ENCODE assay signal across 29 mouse cellular contexts in genomic region chr2:33633237-33633636, GRCm38 (mm10). TPM values are rescaled to one million over a fixed set of nuclear protein-coding genes. Genes with fewer than 3 reads are reported as not detected.
DNase-seq lines count a peak whose midpoint lies in the region; ATAC-seq and TF ChIP-seq lines count a peak whose summit lies in the region.
"Had no signal": no experiment of that assay in that cellular context is flagged by ENCODE, and none has a peak within 500 bp of the region (broad histone marks: within the 10 kb centered on the region; RNA-seq: fewer than 3 reads in every experiment).

No protein-coding gene starts in this region.

- no peak overlapping the region for H3K4me2 ChIP-seq in hindbrain, postnatal 0 days (ENCODE audit: low read depth, low read length)
- H3K4me2 ChIP-seq in intestine, embryonic 15.5 days (replicated peaks) = no peak overlapping the region
- no peak overlapping the region for H3K4me2 ChIP-seq in forebrain, embryonic 14.5 days (ENCODE audit: low read length)
- H3K4me2 ChIP-seq: embryonic facial prominence, embryonic 12.5 days; forebrain, embryonic 12.5 days; kidney, embryonic 15.5 days; liver, embryonic 12.5 days had no signal

- peaks cover 100% of the 10 kb centered on the region for H3K27me3 ChIP-seq in embryonic facial prominence, embryonic 10.5 days (replicated peaks; ENCODE audit: low read depth, poor library complexity, severe bottlenecking)
- H3K27me3 ChIP-seq in hindbrain, postnatal 0 days (ENCODE audit: insufficient read depth, low read length) = peaks cover 87% of the 10 kb centered on the region
- peaks cover 96% of the 10 kb centered on the region for H3K27me3 ChIP-seq in intestine, embryonic 15.5 days (replicated peaks)
- peaks cover 93% of the 10 kb centered on the region for H3K27me3 ChIP-seq in forebrain, embryonic 14.5 days (replicated peaks; ENCODE audit: control insufficient read depth, insufficient read depth, low read length)

- H3K4me1 ChIP-seq in embryonic facial prominence, embryonic 10.5 days = peaks cover 67% of the 10 kb centered on the region
- no peaks in the 10 kb centered on the region for H3K4me1 ChIP-seq in hindbrain, postnatal 0 days (ENCODE audit: insufficient read depth, low read length)
- 0 out of 2 replicates have a peak, but pooled peaks cover 10% of the 10 kb centered on the region for H3K4me1 ChIP-seq in intestine, embryonic 15.5 days (replicated peaks)
- no peaks in the 10 kb centered on the region for H3K4me1 ChIP-seq in forebrain, embryonic 14.5 days (ENCODE audit: control insufficient read depth, insufficient read depth, low read length)
- H3K4me1 ChIP-seq: liver, embryonic 12.5 days had no signal

- 5% methylated on average over 5 of the region's 5 CpGs for WGBS in embryonic facial prominence, embryonic 10.5 days
- 11% methylated on average over 5 of the region's 5 CpGs for WGBS in hindbrain, postnatal 0 days
- WGBS in intestine, embryonic 15.5 days = 5% methylated on average over 5 of the region's 5 CpGs
- 4% methylated on average over 5 of the region's 5 CpGs for WGBS in forebrain, embryonic 14.5 days

- no peak for TF ChIP-seq CTCF in hindbrain, postnatal 0 days (IDR thresholded peaks at IDR 0.05; ENCODE audit: low read depth)

- no peaks in the 10 kb centered on the region for H3K36me3 ChIP-seq in embryonic facial prominence, embryonic 10.5 days (replicated peaks)
- no peaks in the 10 kb centered on the region for H3K36me3 ChIP-seq in hindbrain, postnatal 0 days (ENCODE audit: insufficient read depth, low read length)
- no peaks in the 10 kb centered on the region for H3K36me3 ChIP-seq in intestine, embryonic 15.5 days
- H3K36me3 ChIP-seq in forebrain, embryonic 14.5 days (ENCODE audit: control insufficient read depth, insufficient read depth, low read length) = no peaks in the 10 kb centered on the region
- H3K36me3 ChIP-seq: embryonic facial prominence, embryonic 12.5 days; forebrain, embryonic 12.5 days; heart, embryonic 10.5 days; kidney, embryonic 15.5 days; liver, embryonic 12.5 days had no signal

- peak; percentile 27 for DNase-seq in embryo, embryonic 10.5 days (ENCODE audit: low spot score)
- no peak for DNase-seq in embryo, embryonic 10 days (ENCODE audit: low spot score)
- DNase-seq in embryonic facial prominence, embryonic 10.5 days (ENCODE audit: low spot score) = peak; percentile 25
- no peak for DNase-seq in hindbrain, postnatal 0 days (ENCODE audit: low spot score)
- peak; percentile 34 for DNase-seq in neural tube, embryonic 10.5 days (ENCODE audit: extremely low spot score, low spot score)
- no peak for DNase-seq in spleen, postnatal 36 days (ENCODE audit: low spot score in 2 of 2)
- no peak for DNase-seq in forebrain, embryonic 14.5 days (ENCODE audit: low spot score)
- DNase-seq: adrenal gland, postnatal 14 days; cerebellum, adult 8-10 months; cerebellum, postnatal 36 days; gastrocnemius, adult 2 months; kidney, adult 11 months; kidney, postnatal 4 days; lung, adult 18-20 months; lung, postnatal 14 days; retina, postnatal 1 day; right cerebral cortex, postnatal 25 days; spleen, adult 18-20 months; thymus, postnatal 25 days had no signal

- no peak overlapping the region for H3K9ac ChIP-seq in hindbrain, postnatal 0 days (replicated peaks; ENCODE audit: low read length)
- no peak overlapping the region for H3K9ac ChIP-seq in intestine, embryonic 15.5 days
- no peak overlapping the region for H3K9ac ChIP-seq in forebrain, embryonic 14.5 days (ENCODE audit: low read length)
- H3K9ac ChIP-seq: embryonic facial prominence, embryonic 12.5 days; forebrain, embryonic 12.5 days; kidney, embryonic 15.5 days; liver, embryonic 12.5 days had no signal

- H3K4me3 ChIP-seq in embryonic facial prominence, embryonic 10.5 days = no peak overlapping the region
- H3K4me3 ChIP-seq in hindbrain, postnatal 0 days (ENCODE audit: low read length) = no peak overlapping the region
- H3K4me3 ChIP-seq in intestine, embryonic 15.5 days (replicated peaks) = no peak overlapping the region
- H3K4me3 ChIP-seq in forebrain, embryonic 14.5 days (ENCODE audit: low read depth, low read length) = no peak overlapping the region
- H3K4me3 ChIP-seq: embryonic facial prominence, embryonic 12.5 days; forebrain, embryonic 12.5 days; gastrocnemius, adult 2 months; heart, embryonic 10.5 days; kidney, embryonic 15.5 days; liver, embryonic 12.5 days had no signal

- no peaks in the 10 kb centered on the region for H3K9me3 ChIP-seq in embryonic facial prominence, embryonic 10.5 days
- no peaks in the 10 kb centered on the region for H3K9me3 ChIP-seq in hindbrain, postnatal 0 days (ENCODE audit: low read length)
- 0 out of 2 replicates have a peak, but pooled peaks cover 3% of the 10 kb centered on the region for H3K9me3 ChIP-seq in intestine, embryonic 15.5 days
- H3K9me3 ChIP-seq in forebrain, embryonic 14.5 days (replicated peaks; ENCODE audit: control insufficient read depth, low read length) = no peaks in the 10 kb centered on the region
- H3K9me3 ChIP-seq: embryonic facial prominence, embryonic 12.5 days; forebrain, embryonic 12.5 days; heart, embryonic 10.5 days; kidney, embryonic 15.5 days; liver, embryonic 12.5 days had no signal

- H3K27ac ChIP-seq in embryonic facial prominence, embryonic 10.5 days (replicated peaks) = no peak overlapping the region
- no peak overlapping the region for H3K27ac ChIP-seq in hindbrain, postnatal 0 days
- no peak overlapping the region for H3K27ac ChIP-seq in intestine, embryonic 15.5 days
- H3K27ac ChIP-seq in forebrain, embryonic 14.5 days (ENCODE audit: low read depth, low read length) = no peak overlapping the region
- H3K27ac ChIP-seq: embryonic facial prominence, embryonic 12.5 days; forebrain, embryonic 12.5 days; gastrocnemius, adult 2 months; heart, embryonic 10.5 days; kidney, embryonic 15.5 days; liver, embryonic 12.5 days had no signal

- ATAC-seq in hindbrain, postnatal 0 days = 0 out of 2 replicates have a peak, but pooled peaks have one; percentile 13
- ATAC-seq in intestine, embryonic 15.5 days = no peak
- no peak for ATAC-seq in forebrain, embryonic 14.5 days
- ATAC-seq: liver, embryonic 12.5 days had no signal

RNA-seq across cellular contexts. Expression of gene Lmx1b, which starts 7.1 kb away (rescaled TPM):
- 0.85 and 0.99 TPM in 2 replicates for polyA plus RNA-seq in embryonic facial prominence, embryonic 10.5 days (2016; fragmentation: Nextera tagmentation; extraction: Ambion mirVana)
- 17.3 and 21.1 TPM in 2 replicates for total RNA-seq in hindbrain, postnatal 0 days (2014; rRNA removed)
- polyA plus RNA-seq in hindbrain, postnatal 0 days (2015; fragmentation: Nextera tagmentation; extraction: Ambion mirVana) = 2.1 and 2.2 TPM in 2 replicates
- 0.05 TPM in 1 of 2 replicates, not detected in the other for polyA plus RNA-seq in intestine, embryonic 15.5 days (2015; fragmentation: Nextera tagmentation; extraction: Ambion mirVana)
- polyA plus RNA-seq in forebrain, embryonic 14.5 days (2014; fragmentation: Nextera tagmentation; extraction: Ambion mirVana) = 0.34 and 0.40 TPM in 2 replicates
- total RNA-seq: adrenal gland, postnatal 14 days; granulocyte monocyte progenitor cell, adult 5-6 weeks; hematopoietic stem cell, adult 5-6 weeks; megakaryocyte progenitor cell, adult 5-6 weeks had no signal
- polyA plus RNA-seq: heart, postnatal 0 days; liver, embryonic 12.5 days had no signal

Comparison
In these comparisons a context has a peak if more than half of its experiments do, and no peak if none do; other contexts are left out.
1. DNase-seq: peak in embryo, embryonic 10.5 days (single experiment), embryonic facial prominence, embryonic 10.5 days (single experiment) and neural tube, embryonic 10.5 days (single experiment); none in embryo, embryonic 10 days (single experiment), hindbrain, postnatal 0 days (single experiment), spleen, postnatal 36 days (0 of 2) and forebrain, embryonic 14.5 days (single experiment).